ENCODE assay signal across 8 mouse cellular contexts in the genomic region with DNA sequence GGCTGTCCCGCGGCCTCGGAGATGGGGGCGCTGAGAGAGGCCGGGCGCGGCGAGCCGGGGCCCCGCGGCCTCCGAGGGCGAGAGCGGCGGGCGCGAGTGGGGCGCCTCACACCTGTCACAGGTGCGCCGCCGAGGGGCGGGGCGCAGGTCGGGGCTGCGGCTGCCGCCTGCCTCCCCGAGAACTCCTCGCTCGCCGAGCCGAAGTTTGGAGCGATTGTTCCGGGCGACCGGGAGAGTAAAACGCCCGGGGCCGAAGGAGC. TPM values are rescaled to one million over a fixed set of nuclear protein-coding genes. Genes with fewer than 3 reads are reported as not detected.
DNase-seq lines count a peak whose midpoint lies in the region; ATAC-seq lines count a peak whose summit lies in the region.

No protein-coding gene starts in this region.

- no peaks in the 10 kb centered on the region for H3K36me3 ChIP-seq in kidney, embryonic 16.5 days (ENCODE audit: insufficient read depth, low read length)
- H3K36me3 ChIP-seq in embryonic facial prominence, embryonic 10.5 days (replicated peaks): no peaks in the 10 kb centered on the region
- H3K36me3 ChIP-seq in midbrain, embryonic 13.5 days: no peaks in the 10 kb centered on the region

- peak overlapping the region; percentile 76 for H3K4me3 ChIP-seq in kidney, embryonic 16.5 days (ENCODE audit: low read length)
- H3K4me3 ChIP-seq in embryonic facial prominence, embryonic 10.5 days: peak overlapping the region; percentile 85
- H3K4me3 ChIP-seq in midbrain, embryonic 13.5 days (replicated peaks): peak overlapping the region; percentile 93

- no peaks in the 10 kb centered on the region for H3K9me3 ChIP-seq in kidney, embryonic 16.5 days (ENCODE audit: low read length)
- H3K9me3 ChIP-seq in embryonic facial prominence, embryonic 10.5 days: no peaks in the 10 kb centered on the region
- no peaks in the 10 kb centered on the region for H3K9me3 ChIP-seq in midbrain, embryonic 13.5 days

- H3K27me3 ChIP-seq in kidney, embryonic 16.5 days (ENCODE audit: insufficient read depth, low read length): no peaks in the 10 kb centered on the region
- no peaks in the 10 kb centered on the region; the same call in 1 of the 2 replicates for H3K27me3 ChIP-seq in embryonic facial prominence, embryonic 10.5 days (replicated peaks; ENCODE audit: low read depth, poor library complexity, severe bottlenecking)
- no peaks in the 10 kb centered on the region for H3K27me3 ChIP-seq in midbrain, embryonic 13.5 days

- peaks cover 47% of the 10 kb centered on the region for H3K4me1 ChIP-seq in kidney, embryonic 16.5 days (ENCODE audit: insufficient read depth, low read length)
- peaks cover 35% of the 10 kb centered on the region for H3K4me1 ChIP-seq in embryonic facial prominence, embryonic 10.5 days
- H3K4me1 ChIP-seq in midbrain, embryonic 13.5 days (replicated peaks): peaks cover 12% of the 10 kb centered on the region

- intact Hi-C loops in gastrocnemius, postnatal 36 days (cut with DNase I): loop anchor here (5.0 kb wide), 1 partner anchor 110 kb away; no protein-coding TSS in a partner anchor

- ATAC-seq in kidney, embryonic 16.5 days (ENCODE audit: low FRiP score, low TSS enrichment): no peak
- ATAC-seq in inflammation-experienced regulatory T-cells, adult 6 months: peak; percentile 25
- ATAC-seq in midbrain, embryonic 13.5 days: no peak

- H3K9ac ChIP-seq in kidney, embryonic 16.5 days (replicated peaks; ENCODE audit: low read length): peak overlapping the region; percentile 84
- H3K9ac ChIP-seq in midbrain, embryonic 13.5 days (replicated peaks): peak overlapping the region; percentile 96

- WGBS in kidney, embryonic 16.5 days: 0% methylated on average over 20 of the region's 38 CpGs
- WGBS in embryonic facial prominence, embryonic 10.5 days: under 1% methylated on average over 36 of the region's 38 CpGs
- under 1% methylated on average over 31 of the region's 38 CpGs for WGBS in midbrain, embryonic 13.5 days

- no peak for DNase-seq in kidney, adult 11 months
- DNase-seq in embryonic facial prominence, embryonic 10.5 days (ENCODE audit: low spot score): peak; percentile 65
- DNase-seq in adrenal gland, adult 2 months: no peak
- DNase-seq in gastrocnemius, postnatal 36 days: no peak
- no peak for DNase-seq in urinary bladder, postnatal 10 days (ENCODE audit: low spot score)

- H3K4me2 ChIP-seq in kidney, embryonic 16.5 days (replicated peaks; ENCODE audit: low read depth, low read length): peak overlapping the region; percentile 73
- H3K4me2 ChIP-seq in midbrain, embryonic 13.5 days (replicated peaks): peak overlapping the region; percentile 76

- H3K27ac ChIP-seq in kidney, embryonic 16.5 days (ENCODE audit: low read length): peak overlapping the region; percentile 97
- H3K27ac ChIP-seq in embryonic facial prominence, embryonic 10.5 days (replicated peaks): peak overlapping the region; percentile 94
- peak overlapping the region; percentile 82 for H3K27ac ChIP-seq in midbrain, embryonic 13.5 days

RNA-seq across cellular contexts. Expression of gene Gab2, which starts 0.5 kb away (rescaled TPM):
- polyA plus RNA-seq in kidney, embryonic 16.5 days (2015; fragmentation: Nextera tagmentation; extraction: Ambion mirVana): 13.9 and 14.7 TPM in 2 replicates
- 6.7 and 7.0 TPM in 2 replicates for polyA plus RNA-seq in embryonic facial prominence, embryonic 10.5 days (2016; fragmentation: Nextera tagmentation; extraction: Ambion mirVana)
- polyA plus RNA-seq in inflammation-experienced regulatory T-cells, adult 6 months (2017; shearing (Covaris generic)): under 1 TPM in 1 of 3 experiments, not detected in 2; 0.25 TPM
- polyA plus RNA-seq in midbrain, embryonic 13.5 days (2015; fragmentation: Nextera tagmentation; extraction: Ambion mirVana): 15.2 and 17.9 TPM in 2 replicates
- 10 to 100 TPM; 18.0 to 21.9 TPM for total RNA-seq in adrenal gland, adult 2 months (2021)
- 7.6 and 8.2 TPM in 2 replicates for polyA plus RNA-seq in adrenal gland, adult 2 months (2012; rRNA removed)
- 1 to 10 TPM; 6.0 to 6.7 TPM for total RNA-seq in gastrocnemius, postnatal 36 days (2021)
